Mouse (Mus musculus): ENCODE results near the gene Ablim1. TPM values are rescaled to one million over a fixed set of nuclear protein-coding genes. Genes with fewer than 3 reads are reported as not detected.
A peak's percentile ranks its signal among the peaks of the same experiment; 100 is the strongest.

Ablim1 gene
- total and polyA plus RNA-seq, 2 experiments = 16.6 to 23.7 TPM

GRCm38 (mm10) chr19:57122261-57122660 is 192.5 kb downstream of the Ablim1 start:
- H3K36me3 ChIP-seq (ENCODE audit: control insufficient read depth, insufficient read depth, low read length) = no peaks in the 10 kb centered on the region
- no peaks in the 10 kb centered on the region for H3K4me1 ChIP-seq (ENCODE audit: control insufficient read depth, insufficient read depth, low read length)
- no peak overlapping the region for H3K9ac ChIP-seq (ENCODE audit: low read depth, low read length)
- no peaks in the 10 kb centered on the region for H3K27me3 ChIP-seq (ENCODE audit: control insufficient read depth, insufficient read depth, low read length)
- no peak overlapping the region for H3K27ac ChIP-seq (replicated peaks; ENCODE audit: insufficient read depth, low read depth, low read length)
- WGBS = 90% methylated on average over 3 of the region's 3 CpGs
- H3K79me2 ChIP-seq (ENCODE audit: control insufficient read depth, insufficient read depth, low read length) = no peaks in the 10 kb centered on the region
- no peak overlapping the region for H3K4me3 ChIP-seq (ENCODE audit: insufficient read depth, low read depth, low read length)
- TF ChIP-seq POLR2A (IDR thresholded peaks at IDR 0.05; ENCODE audit: extremely low read depth, insufficient read depth, low read length) (no peak), CTCF (IDR thresholded peaks at IDR 0.05; ENCODE audit: low read depth, low read length) (no peak)
- DNase-seq (ENCODE audit: extremely low read depth, low read depth, low spot score) = no peak

GRCm38 (mm10) chr19:57121036-57121435 is 193.7 kb downstream of the Ablim1 start:
- WGBS = 99% methylated on average over 4 of the region's 4 CpGs
- Histone ChIP-seq H3K4me3 (ENCODE audit: insufficient read depth, low read depth, low read length) (no peak overlapping the region), H3K4me1 (ENCODE audit: control insufficient read depth, insufficient read depth, low read length) (no peaks in the 10 kb centered on the region), H3K27me3 (ENCODE audit: control insufficient read depth, insufficient read depth, low read length) (no peaks in the 10 kb centered on the region), H3K27ac (replicated peaks; ENCODE audit: insufficient read depth, low read depth, low read length) (no peak overlapping the region), H3K79me2 (ENCODE audit: control insufficient read depth, insufficient read depth, low read length) (no peaks in the 10 kb centered on the region), H3K36me3 (ENCODE audit: control insufficient read depth, insufficient read depth, low read length) (no peaks in the 10 kb centered on the region), H3K9ac (ENCODE audit: low read depth, low read length) (no peak overlapping the region)
- TF ChIP-seq CTCF (IDR thresholded peaks at IDR 0.05; ENCODE audit: low read depth, low read length) = no peak
- TF ChIP-seq POLR2A (IDR thresholded peaks at IDR 0.05; ENCODE audit: extremely low read depth, insufficient read depth, low read length) = no peak
- DNase-seq (ENCODE audit: extremely low read depth, low read depth, low spot score) = no peak

GRCm38 (mm10) chr19:57119661-57120060 is 195.1 kb downstream of the Ablim1 start:
- no peak for DNase-seq (ENCODE audit: extremely low read depth, low read depth, low spot score)
- no peak overlapping the region for H3K27ac ChIP-seq (replicated peaks; ENCODE audit: insufficient read depth, low read depth, low read length)
- TF ChIP-seq POLR2A (IDR thresholded peaks at IDR 0.05; ENCODE audit: extremely low read depth, insufficient read depth, low read length) = no peak
- TF ChIP-seq CTCF (IDR thresholded peaks at IDR 0.05; ENCODE audit: low read depth, low read length) = no peak

GRCm38 (mm10) chr19:57118785-57119565 is 195.7 kb downstream of the Ablim1 start:
- no peak for DNase-seq (ENCODE audit: extremely low read depth, low read depth, low spot score)
- Histone ChIP-seq H3K27me3 (ENCODE audit: control insufficient read depth, insufficient read depth, low read length) (no peaks in the 10 kb centered on the region), H3K36me3 (ENCODE audit: control insufficient read depth, insufficient read depth, low read length) (no peaks in the 10 kb centered on the region), H3K4me1 (ENCODE audit: control insufficient read depth, insufficient read depth, low read length) (no peaks in the 10 kb centered on the region), H3K79me2 (ENCODE audit: control insufficient read depth, insufficient read depth, low read length) (no peaks in the 10 kb centered on the region), H3K9ac (ENCODE audit: low read depth, low read length) (0 out of 2 replicates have a peak overlapping the region, but pooled peaks have one; percentile 8), H3K27ac (replicated peaks; ENCODE audit: insufficient read depth, low read depth, low read length) (no peak overlapping the region), H3K4me3 (ENCODE audit: insufficient read depth, low read depth, low read length) (peak overlapping the region; percentile 32; the same call in 1 of the 2 replicates)
- WGBS = 74% methylated on average over 22 of the region's 22 CpGs
- no peak for TF ChIP-seq POLR2A (IDR thresholded peaks at IDR 0.05; ENCODE audit: extremely low read depth, insufficient read depth, low read length)
- no peak for TF ChIP-seq CTCF (IDR thresholded peaks at IDR 0.05; ENCODE audit: low read depth, low read length)

More at GRCm38 (mm10) chr19:57119661-57120060, 195.1 kb downstream of the Ablim1 start:
- 81% methylated on average over 3 of the region's 3 CpGs for WGBS
- Histone ChIP-seq H3K4me1 (ENCODE audit: control insufficient read depth, insufficient read depth, low read length) (no peaks in the 10 kb centered on the region), H3K79me2 (ENCODE audit: control insufficient read depth, insufficient read depth, low read length) (no peaks in the 10 kb centered on the region), H3K36me3 (ENCODE audit: control insufficient read depth, insufficient read depth, low read length) (no peaks in the 10 kb centered on the region), H3K9ac (ENCODE audit: low read depth, low read length) (no peak overlapping the region), H3K27me3 (ENCODE audit: control insufficient read depth, insufficient read depth, low read length) (no peaks in the 10 kb centered on the region), H3K4me3 (ENCODE audit: insufficient read depth, low read depth, low read length) (no peak overlapping the region)

GRCm38 (mm10) chr19:57117751-57118150 is 197.0 kb downstream of the Ablim1 start:
- H3K27me3 ChIP-seq (ENCODE audit: control insufficient read depth, insufficient read depth, low read length) = no peaks in the 10 kb centered on the region
- H3K79me2 ChIP-seq (ENCODE audit: control insufficient read depth, insufficient read depth, low read length) = no peaks in the 10 kb centered on the region
- no peaks in the 10 kb centered on the region for H3K4me1 ChIP-seq (ENCODE audit: control insufficient read depth, insufficient read depth, low read length)
- no peak overlapping the region for H3K9ac ChIP-seq (ENCODE audit: low read depth, low read length)
- H3K27ac ChIP-seq (replicated peaks; ENCODE audit: insufficient read depth, low read depth, low read length) = no peak overlapping the region
- H3K36me3 ChIP-seq (ENCODE audit: control insufficient read depth, insufficient read depth, low read length) = no peaks in the 10 kb centered on the region
- TF ChIP-seq CTCF (IDR thresholded peaks at IDR 0.05; ENCODE audit: low read depth, low read length) (no peak), POLR2A (IDR thresholded peaks at IDR 0.05; ENCODE audit: extremely low read depth, insufficient read depth, low read length) (no peak)
- no peak for DNase-seq (ENCODE audit: extremely low read depth, low read depth, low spot score)
- 87% methylated on average over 6 of the region's 6 CpGs for WGBS
- no peak overlapping the region for H3K4me3 ChIP-seq (ENCODE audit: insufficient read depth, low read depth, low read length)

Data from liver, adult 2 months (tissue).